Mouse (Mus musculus) bone marrow, adult 2 months (tissue): ENCODE results near the gene Smap1.

ENCODE experiments used
- CTCF ChIP-seq: fragments of 200-500 bp; IDR thresholded peaks from 2 replicates; pipeline ENCODE4 v1.5.1; 2011; ENCODE audit warnings: low read length, control low read depth; ENCODE audit not compliant: control insufficient read depth, insufficient read depth
- POLR2A ChIP-seq: fragments of 200-500 bp; IDR thresholded peaks from 2 replicates; pipeline ENCODE4 v1.6.1; 2011; ENCODE audit warnings: low read depth, mild to moderate bottlenecking, control low read depth, low read length, borderline replicate concordance; ENCODE audit not compliant: control insufficient read depth

DNA sequence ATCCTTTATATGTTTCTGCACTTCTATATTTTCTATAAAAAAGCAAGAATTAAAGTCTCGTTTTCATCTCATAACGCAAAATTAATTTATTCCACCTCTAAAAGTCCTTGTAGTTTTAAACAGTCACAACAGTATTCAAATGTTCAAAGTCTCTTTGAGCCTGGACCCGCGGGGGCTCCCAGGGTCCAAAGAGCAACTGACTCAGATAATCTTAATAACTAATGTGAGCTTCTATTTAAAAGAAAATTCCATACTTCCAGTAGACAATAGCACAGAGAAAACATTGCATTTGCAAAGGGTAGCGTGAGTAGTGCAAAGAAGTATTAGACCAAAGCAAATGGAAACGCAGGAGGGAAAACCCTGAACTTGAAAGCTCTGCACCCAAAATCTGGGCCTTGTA is 36.0 kb upstream of the Smap1 start:
- no peak for TF ChIP-seq CTCF
- no peak for TF ChIP-seq POLR2A
